Mouse (Mus musculus): ENCODE measurements around the gene Pknox1.

DNA sequence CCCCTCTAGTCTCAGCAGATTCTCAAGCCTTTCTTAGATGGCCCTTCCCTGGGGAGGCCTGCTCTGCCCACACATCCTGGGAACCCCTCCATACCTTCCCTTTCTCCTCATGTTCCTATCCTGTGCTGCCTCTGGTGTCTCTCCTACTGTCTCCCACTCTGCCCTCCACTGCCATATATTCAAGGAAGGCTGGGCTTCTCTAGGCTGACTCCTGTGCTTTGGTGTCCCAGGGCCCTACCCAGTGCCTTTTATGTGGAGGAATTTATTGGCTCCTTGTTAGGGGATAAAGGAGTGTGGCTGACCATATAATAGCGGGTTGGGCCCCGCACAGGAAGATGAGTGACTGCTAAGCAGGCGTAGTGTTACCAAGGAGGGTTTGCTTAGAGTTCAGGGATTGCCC is 18.7 kb downstream of the Pknox1 start:
- no peak for TF ChIP-seq CTCF (IDR thresholded peaks at IDR 0.05; ENCODE audit: low read depth)
- no peak for TF ChIP-seq EP300 (optimal IDR thresholded peaks at IDR 0.05)

Data from stomach, postnatal 0 days (tissue).